Mouse (Mus musculus) liver, embryonic 14.5 days (tissue): ENCODE data around the gene Nrxn1. TPM values are rescaled to one million over a fixed set of nuclear protein-coding genes. Genes with fewer than 3 reads are reported as not detected.

Experiments used
- ATAC-seq: fragments of 200-750 bp; cut with Nextera tagmentation; 2 replicates; pipeline ENCODE4 v1.8.0; 2017; ENCODE audit warnings: moderate number of reproducible peaks, mild to moderate bottlenecking, moderate library complexity; ENCODE audit not compliant: insufficient read depth
- DNase-seq, 3 experiments: peaks; one replicate each; pipeline ENCODE4 v3.0.0-alpha.2; 2012 to 2013; ENCODE audit warnings: low read depth in 3 of 3, low spot score in 3 of 3
- H3K27ac ChIP-seq: fragments of 300-500 bp; sonication (generic); 2 replicates; pipeline ENCODE4 v1.5.1; 2014; ENCODE audit warnings: moderate library complexity, mild to moderate bottlenecking, control low read depth, inconsistent platforms
- H3K27me3 ChIP-seq: fragments of 300-500 bp; sonication (generic); 2 replicates; pipeline ENCODE4 v1.6.1; 2014; ENCODE audit warnings: mild to moderate bottlenecking, low read length, moderate library complexity; ENCODE audit not compliant: control insufficient read depth, insufficient read depth
- H3K36me3 ChIP-seq: fragments of 300-500 bp; sonication (generic); replicated peaks from 2 replicates; pipeline ENCODE4 v1.6.1; 2014; ENCODE audit warnings: low read depth; ENCODE audit not compliant: control insufficient read depth, insufficient read depth
- H3K4me1 ChIP-seq, 2 experiments: fragments of 200-500 bp in 1 of 2; fragments of 300-500 bp in 1 of 2; sonication (generic) in 1 of 2; replicated peaks; 2 replicates each; pipeline ENCODE4 v1.6.1; 2012 to 2014; ENCODE audit warnings: antibody characterized with exemption in 1 of 2, inconsistent platforms in 1 of 2, low read length in 1 of 2; ENCODE audit not compliant: control insufficient read depth in 2 of 2, insufficient read depth in 2 of 2
- H3K4me2 ChIP-seq: fragments of 300-500 bp; sonication (generic); 2 replicates; pipeline ENCODE4 v1.6.1; 2014; ENCODE audit warnings: low read depth, mild to moderate bottlenecking, control low read depth, moderate library complexity
- H3K4me3 ChIP-seq, 2 experiments: fragments of 200-500 bp in 1 of 2; fragments of 300-500 bp in 1 of 2; sonication (generic) in 1 of 2; 2 replicates each; pipeline ENCODE4 v1.5.1; 2012 to 2014; ENCODE audit warnings: low read depth in 2 of 2, low read length in 2 of 2, mild to moderate bottlenecking in 2 of 2, control low read depth in 1 of 2, inconsistent platforms in 1 of 2, moderate library complexity in 1 of 2; ENCODE audit not compliant: insufficient read depth in 1 of 2
- H3K9ac ChIP-seq: fragments of 300-500 bp; sonication (generic); replicated peaks from 2 replicates; pipeline ENCODE4 v1.6.1; 2014; ENCODE audit warnings: mild to moderate bottlenecking, control low read depth, moderate library complexity
- H3K9me3 ChIP-seq: fragments of 300-500 bp; sonication (generic); 2 replicates; pipeline ENCODE4 v1.6.1; 2016; ENCODE audit warnings: low read length, mixed read lengths; ENCODE audit not compliant: control insufficient read depth
- CTCF ChIP-seq: IDR thresholded peaks from 2 replicates; pipeline ENCODE4 v1.5.1; 2016; ENCODE audit warnings: antibody characterized with exemption, low read depth, control low read depth
- EP300 ChIP-seq: IDR thresholded peaks from 2 replicates; pipeline ENCODE4 v1.6.1; 2016; ENCODE audit warnings: antibody characterized with exemption, low read depth
- WGBS: fragments of 180-500 bp; shearing (Covaris S2); extraction: QIAGEN DNeasy Blood & Tissue Kit; methylation state at CpG from one replicate; pipeline ENCODE4 v1.1.7; 2014; ENCODE audit not compliant: insufficient replicate concordance; 5-methylcytosine and 5-hydroxymethylcytosine counted together
- polyA plus RNA-seq, 2 experiments: library from polyadenylated mRNA; depleted of rRNA in 1 of 2; stranded (reverse) in 1 of 2; unstranded in 1 of 2; fragments of >200 nt; fragmentation: Nextera tagmentation in 1 of 2; extraction: Ambion mirVana in 1 of 2; gene quantifications; 2 replicates each; pipeline versions ENCODE4 v1.2.1 to v1.2.3; 2012 to 2014

Gene Nrxn1
- polyA plus RNA-seq, 2 experiments, result 0.03 to 0.14 TPM

GRCm38 (mm10) chr17:90062866-90063265, 1030.0 kb downstream of the Nrxn1 start:
- no peak overlapping the region for H3K9ac ChIP-seq
- H3K9me3 ChIP-seq, result no peaks in the 10 kb centered on the region
- 31% methylated on average over 1 of the region's 1 CpGs for WGBS
- no peak for DNase-seq
- H3K27me3 ChIP-seq, result no peaks in the 10 kb centered on the region
- H3K27ac ChIP-seq, result no peak overlapping the region
- no peak for ATAC-seq
- TF ChIP-seq CTCF, result no peak
- no peak for TF ChIP-seq EP300
- no peaks in the 10 kb centered on the region for H3K4me1 ChIP-seq
- no peaks in the 10 kb centered on the region for H3K36me3 ChIP-seq
- no peak overlapping the region for H3K4me3 ChIP-seq
- H3K4me2 ChIP-seq, result no peak overlapping the region

- no peak overlapping the region for H3K27ac ChIP-seq
- H3K9me3 ChIP-seq, result no peaks in the 10 kb centered on the region
- H3K36me3 ChIP-seq, result no peaks in the 10 kb centered on the region
- no peaks in the 10 kb centered on the region for H3K27me3 ChIP-seq
- H3K4me1 ChIP-seq, result no peaks in the 10 kb centered on the region
- 53% methylated on average over 5 of the region's 5 CpGs for WGBS
- H3K9ac ChIP-seq, result no peak overlapping the region
- ATAC-seq (no peak), DNase-seq (no peak)
- no peak for TF ChIP-seq CTCF
- H3K4me2 ChIP-seq, result no peak overlapping the region
- H3K4me3 ChIP-seq, result no peak overlapping the region
Observed at GRCm38 (mm10) chr17:90060872-90061271, 1032.0 kb downstream of the Nrxn1 start.

GRCm38 (mm10) chr17:90060168-90060567, 1032.7 kb downstream of the Nrxn1 start:
- Histone ChIP-seq H3K36me3 (no peaks in the 10 kb centered on the region), H3K4me1 (no peaks in the 10 kb centered on the region), H3K4me3 (no peak overlapping the region), H3K4me2 (no peak overlapping the region), H3K9me3 (no peaks in the 10 kb centered on the region), H3K27ac (no peak overlapping the region), H3K27me3 (no peaks in the 10 kb centered on the region), H3K9ac (no peak overlapping the region)
- DNase-seq, result no peak
- no peak for TF ChIP-seq EP300
- no peak for TF ChIP-seq CTCF
- WGBS, result 42% methylated on average over 3 of the region's 3 CpGs
- ATAC-seq, result no peak

GRCm38 (mm10) chr17:90059320-90060111, 1033.4 kb downstream of the Nrxn1 start:
- Histone ChIP-seq H3K9me3 (no peaks in the 10 kb centered on the region), H3K27ac (no peak overlapping the region), H3K4me1 (no peaks in the 10 kb centered on the region), H3K4me3 (no peak overlapping the region), H3K4me2 (no peak overlapping the region), H3K27me3 (no peaks in the 10 kb centered on the region), H3K9ac (no peak overlapping the region), H3K36me3 (no peaks in the 10 kb centered on the region)
- DNase-seq (no peak), ATAC-seq (no peak)
- TF ChIP-seq CTCF (no peak), EP300 (no peak)
- WGBS, result 62% methylated on average over 7 of the region's 7 CpGs

- Histone ChIP-seq H3K27me3 (no peaks in the 10 kb centered on the region), H3K4me3 (no peak overlapping the region), H3K9me3 (no peaks in the 10 kb centered on the region), H3K9ac (no peak overlapping the region), H3K36me3 (no peaks in the 10 kb centered on the region), H3K4me1 (no peaks in the 10 kb centered on the region), H3K4me2 (no peak overlapping the region), H3K27ac (no peak overlapping the region)
- 58% methylated on average over 5 of the region's 5 CpGs for WGBS
- ATAC-seq, result no peak
- TF ChIP-seq CTCF, result no peak
- no peak for TF ChIP-seq EP300
- no peak for DNase-seq
Observed at GRCm38 (mm10) chr17:90054312-90054711, 1038.6 kb downstream of the Nrxn1 start.
